In genomic region chr10:77200295-77200694, GRCm38 (mm10) we compare ENCODE assay signal across 19 mouse cellular contexts. TPM values are rescaled to one million over a fixed set of nuclear protein-coding genes. Genes with fewer than 3 reads are reported as not detected.
DNase-seq lines count a peak whose midpoint lies in the region; ATAC-seq lines count a peak whose summit lies in the region.
"Had no signal": no experiment of that assay in that cellular context is flagged by ENCODE, and none has a peak within 500 bp of the region (broad histone marks: within the 10 kb centered on the region; RNA-seq: fewer than 3 reads in every experiment).

No protein-coding gene starts in this region.

- H3K4me2 ChIP-seq in neural tube, embryonic 11.5 days (ENCODE audit: low read depth), result no peak overlapping the region
- H3K4me2 ChIP-seq: hindbrain, embryonic 14.5 days had no signal

- H3K36me3 ChIP-seq in neural tube, embryonic 11.5 days (ENCODE audit: control insufficient read depth, insufficient read depth, low read length), result no peaks in the 10 kb centered on the region
- H3K36me3 ChIP-seq: heart, embryonic 10.5 days had no signal

- no peak overlapping the region for H3K9ac ChIP-seq in neural tube, embryonic 11.5 days (ENCODE audit: low read length)
- H3K9ac ChIP-seq: hindbrain, embryonic 14.5 days had no signal

- peaks cover 3% of the 10 kb centered on the region; the same call in 1 of the 2 replicates for H3K4me1 ChIP-seq in neural tube, embryonic 11.5 days (ENCODE audit: control insufficient read depth, insufficient read depth, low read length)

- H3K27me3 ChIP-seq in neural tube, embryonic 11.5 days (ENCODE audit: control insufficient read depth, insufficient read depth, low read length), result no peaks in the 10 kb centered on the region

- H3K9me3 ChIP-seq in neural tube, embryonic 11.5 days (ENCODE audit: control insufficient read depth, low read length), result no peaks in the 10 kb centered on the region
- H3K9me3 ChIP-seq: heart, embryonic 10.5 days had no signal

- 87% methylated on average over 9 of the region's 9 CpGs for WGBS in neural tube, embryonic 11.5 days

- peak; percentile 18 for DNase-seq in gastrocnemius, adult 18-20 months (ENCODE audit: low spot score)
- DNase-seq in gastrocnemius, postnatal 10 days, result no peak
- DNase-seq in heart, adult 11 months, result peak; percentile 93
- DNase-seq in heart, adult 18-20 months, result no peak
- peak; percentile 5 for DNase-seq in neural tube, embryonic 11.5 days (ENCODE audit: low spot score)
- DNase-seq in neural tube, embryonic 10.5 days (ENCODE audit: extremely low spot score, low spot score), result no peak
- DNase-seq in lung, adult 18-20 months, result no peak
- DNase-seq: adrenal gland, adult 2 months; adrenal gland, postnatal 25 days; B cell, adult 2 months; cerebellum, adult 18-20 months; cerebellum, adult 9-11 months; cerebellum, postnatal 36 days; heart, postnatal 4 days had no signal

- no peak overlapping the region for H3K4me3 ChIP-seq in neural tube, embryonic 11.5 days (ENCODE audit: low read depth, low read length)
- H3K4me3 ChIP-seq: heart, embryonic 10.5 days had no signal

- H3K27ac ChIP-seq in neural tube, embryonic 11.5 days (ENCODE audit: low read depth, low read length), result no peak overlapping the region
- H3K27ac ChIP-seq: heart, embryonic 10.5 days; hindbrain, embryonic 14.5 days had no signal

- ATAC-seq in neural tube, embryonic 11.5 days (ENCODE audit: insufficient read depth, low FRiP score, low TSS enrichment), result no peak
- ATAC-seq: CD4-positive, CD25-positive, alpha-beta regulatory T cell, adult 4 months; forebrain, embryonic 14.5 days; intestine, embryonic 16.5 days had no signal

RNA-seq across cellular contexts. Expression of gene Col18a1, which starts 33.9 kb away (rescaled TPM):
- 1 to 10 TPM; 5.2 to 6.6 TPM for total RNA-seq in gastrocnemius, adult 18-20 months (2021)
- 10 to 100 TPM; 34.6 to 45.0 TPM for total RNA-seq in gastrocnemius, postnatal 10 days (2021)
- total RNA-seq in heart, adult 18-20 months (2021), result 1 to 10 TPM; 7.9 to 8.5 TPM
- 80.1 and 83.2 TPM in 2 replicates for polyA plus RNA-seq in neural tube, embryonic 11.5 days (2014; fragmentation: Nextera tagmentation; extraction: Ambion mirVana)

RNA-seq across cellular contexts. Expression of gene Pofut2, which starts 58.7 kb away (rescaled TPM):
- total RNA-seq in gastrocnemius, adult 18-20 months (2021), result 10 to 100 TPM; 19.3 to 22.1 TPM
- total RNA-seq in gastrocnemius, postnatal 10 days (2021), result 10 to 100 TPM; 37.2 to 45.5 TPM
- total RNA-seq in heart, adult 18-20 months (2021), result 10 to 100 TPM; 42.2 to 42.9 TPM
- polyA plus RNA-seq in neural tube, embryonic 11.5 days (2014; fragmentation: Nextera tagmentation; extraction: Ambion mirVana), result 76.1 and 77.8 TPM in 2 replicates

Comparison
In these comparisons a context has a peak if more than half of its experiments do, and no peak if none do; other contexts are left out.
1. DNase-seq: peak in gastrocnemius, adult 18-20 months (single experiment), heart, adult 11 months (single experiment) and neural tube, embryonic 11.5 days (single experiment); none in gastrocnemius, postnatal 10 days (single experiment), heart, adult 18-20 months (0 of 2), neural tube, embryonic 10.5 days (single experiment) and lung, adult 18-20 months (0 of 2).